ENCODE assay signal across 26 mouse cellular contexts in genomic region chr6:30745591-30745990, GRCm38 (mm10).
"Had no signal": no experiment of that assay in that cellular context is flagged by ENCODE, and none has a peak within 500 bp of the region (broad histone marks: within the 10 kb centered on the region; RNA-seq: fewer than 3 reads in every experiment).

No protein-coding gene starts in this region.

- H3K9me3 ChIP-seq: heart, embryonic 13.5 days; heart, embryonic 15.5 days; intestine, embryonic 15.5 days; limb, embryonic 15.5 days; liver, embryonic 12.5 days had no signal

- DNase-seq: gastrocnemius, adult 2 months; gastrocnemius, postnatal 10 days; gastrocnemius, postnatal 25 days; heart, adult 2 months; heart, postnatal 14 days; heart, postnatal 4 days; kidney, adult 18-20 months; kidney, adult 8-10 months; kidney, postnatal 10 days; kidney, postnatal 25 days; kidney, postnatal 4 days had no signal

- H3K27me3 ChIP-seq: heart, embryonic 13.5 days; heart, embryonic 15.5 days; hindbrain, embryonic 12.5 days; intestine, embryonic 15.5 days; limb, embryonic 13.5 days; limb, embryonic 15.5 days; liver, embryonic 12.5 days had no signal

- ATAC-seq: hindbrain, embryonic 16.5 days; inflammation-experienced regulatory T-cells, adult 6 months; intestine, embryonic 15.5 days; intestine, postnatal 0 days; liver, embryonic 12.5 days had no signal

- H3K4me3 ChIP-seq: gastrocnemius, adult 2 months; heart, adult 2 months; heart, embryonic 13.5 days; heart, embryonic 15.5 days; hindbrain, embryonic 10.5 days; hindbrain, embryonic 12.5 days; intestine, embryonic 15.5 days; layer of hippocampus, adult 2 months; left cerebral cortex, adult 2 months; limb, embryonic 13.5 days; limb, embryonic 15.5 days; liver, embryonic 12.5 days had no signal

- H3K4me2 ChIP-seq: heart, embryonic 13.5 days; heart, embryonic 15.5 days; hindbrain, embryonic 12.5 days; hindbrain, embryonic 14.5 days; intestine, embryonic 15.5 days; limb, embryonic 13.5 days; limb, embryonic 15.5 days; liver, embryonic 12.5 days had no signal

- H3K9ac ChIP-seq: heart, embryonic 15.5 days; hindbrain, embryonic 12.5 days; hindbrain, embryonic 14.5 days; intestine, embryonic 15.5 days; limb, embryonic 13.5 days; limb, embryonic 15.5 days; liver, embryonic 12.5 days; liver, embryonic 14.5 days had no signal

- H3K4me1 ChIP-seq: intestine, embryonic 15.5 days; liver, embryonic 12.5 days had no signal

- H3K27ac ChIP-seq: gastrocnemius, adult 2 months; heart, adult 2 months; heart, embryonic 13.5 days; hindbrain, embryonic 10.5 days; hindbrain, embryonic 12.5 days; hindbrain, embryonic 14.5 days; intestine, embryonic 15.5 days; layer of hippocampus, adult 2 months; left cerebral cortex, adult 2 months; limb, embryonic 13.5 days; limb, embryonic 15.5 days; liver, embryonic 12.5 days; liver, embryonic 14.5 days had no signal
